Mouse (Mus musculus) urinary bladder, adult 18-20 months (tissue): ENCODE results near the gene Arf1.
"Not testable (repeated sequence)": the region's sequence is repeated elsewhere in the genome, so short reads cannot be mapped to it uniquely, and the experiment has no call there.

Source experiments
- DNase-seq, 2 experiments: peaks; one replicate each; pipeline ENCODE4 v3.0.0; 2022; ENCODE audit warnings: low spot score in 2 of 2, mixed read lengths in 2 of 2

Arf1 gene

GRCm38 (mm10) chr11:59226787-59227603, 1.1 kb downstream of the Arf1 start:
- DNase-seq = no peak

GRCm38 (mm10) chr11:59226251-59226650, 1.8 kb downstream of the Arf1 start:
- no peak for DNase-seq

DNA sequence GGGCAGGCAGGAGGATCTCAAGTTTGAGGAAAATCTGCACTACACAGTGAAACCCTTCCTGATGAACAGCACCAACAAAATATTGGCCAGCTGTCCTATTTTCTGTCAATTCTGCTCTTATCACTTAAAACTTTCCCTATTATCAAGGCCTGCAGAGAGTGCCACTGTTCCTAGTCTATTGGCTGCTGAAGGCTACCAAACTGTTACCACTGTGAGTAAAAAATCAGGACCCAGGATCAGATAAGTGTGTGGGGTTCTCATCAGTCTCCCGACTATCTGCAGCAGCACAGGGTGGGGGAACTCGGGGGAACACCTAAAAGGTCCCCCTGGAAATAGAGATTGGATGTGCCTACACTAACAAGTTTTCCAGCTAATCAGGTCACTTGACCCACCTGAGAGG, 2.9 kb downstream of the Arf1 start:
- no peak for DNase-seq

GRCm38 (mm10) chr11:59224470-59224869, 3.6 kb downstream of the Arf1 start:
- DNase-seq = no peak

DNA sequence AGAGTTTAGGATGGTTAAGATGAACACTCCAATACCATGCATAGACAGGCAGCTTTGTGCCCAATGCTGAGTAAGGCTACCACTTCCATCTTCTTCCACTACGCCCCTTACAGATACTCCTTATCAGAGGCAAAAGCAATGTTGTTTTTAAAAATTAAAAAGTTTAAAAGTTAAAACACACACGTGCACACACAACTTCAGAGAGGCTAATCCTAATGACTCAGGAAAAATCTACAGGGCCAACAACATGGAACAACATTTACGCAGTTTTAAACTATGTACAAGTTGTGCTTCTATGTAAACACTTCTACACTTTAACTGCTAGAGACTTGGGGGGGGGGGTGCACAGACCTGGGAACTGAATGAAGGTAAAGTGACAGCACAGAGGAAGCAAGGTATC, 4.0 kb downstream of the Arf1 start:
- no peak for DNase-seq

DNA sequence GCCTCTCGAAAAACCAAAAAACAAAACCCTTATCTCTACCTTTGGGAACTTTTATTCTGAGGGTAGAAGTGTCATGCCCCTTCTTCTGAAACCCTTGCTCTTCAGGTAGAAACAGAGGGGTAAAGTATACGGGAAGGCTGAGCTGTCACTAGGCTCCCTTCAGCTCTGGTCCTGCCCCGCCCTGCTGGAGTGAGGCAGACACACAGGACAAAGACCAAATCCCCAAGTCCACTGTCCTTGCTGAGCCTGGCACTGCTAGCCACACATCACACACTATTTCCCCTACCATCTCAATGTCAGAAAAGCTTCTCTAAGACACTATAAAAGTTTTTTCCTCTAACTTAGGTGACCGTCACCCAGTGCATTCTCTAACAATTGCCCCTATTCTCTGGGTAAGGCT, 5.8 kb downstream of the Arf1 start:
- DNase-seq = no peak

- DNase-seq = no peak
Measured at GRCm38 (mm10) chr11:59221604-59222003, 6.5 kb downstream of the Arf1 start.

DNA sequence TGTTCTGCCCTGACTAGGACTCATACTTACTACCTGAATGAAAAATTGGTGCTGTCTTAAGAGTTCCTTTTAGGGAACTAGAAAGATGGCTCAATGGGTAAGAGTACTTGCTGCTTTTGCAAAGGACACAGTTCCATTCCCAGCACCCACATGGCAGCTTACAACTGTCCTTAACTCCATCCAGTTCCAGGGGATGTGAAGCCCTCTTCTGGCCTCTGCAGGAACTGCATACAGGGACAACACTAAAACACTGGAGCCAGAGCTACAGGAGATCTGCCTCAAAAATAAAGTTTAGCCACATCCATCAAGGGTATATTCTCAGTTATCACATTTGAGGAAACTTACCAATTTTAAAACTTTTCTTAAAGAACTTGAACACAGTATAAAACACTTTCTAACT, 9.0 kb downstream of the Arf1 start:
- DNase-seq = no peak

- peak in 1 of 2 experiments; percentile 68 for DNase-seq
Measured at GRCm38 (mm10) chr11:59218389-59218998, 9.6 kb downstream of the Arf1 start.

DNA sequence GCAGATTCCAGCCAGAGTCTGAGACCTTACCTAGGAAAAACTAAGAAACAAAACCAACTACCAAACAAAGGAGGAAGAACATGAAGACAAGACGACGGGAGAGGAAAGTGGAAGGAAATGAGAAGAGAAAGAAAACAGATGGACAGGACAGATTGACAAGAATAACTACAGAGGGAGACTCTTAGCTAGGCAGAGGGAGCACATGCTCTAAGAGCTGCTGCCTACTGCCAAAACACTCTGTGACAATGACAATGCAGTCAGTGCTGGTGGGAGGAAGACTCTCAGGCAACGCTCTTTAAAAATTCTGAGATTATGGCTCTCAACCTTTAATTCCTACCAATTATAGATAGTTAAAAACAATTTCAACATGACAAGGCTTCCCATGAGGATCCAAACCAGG, 11.1 kb downstream of the Arf1 start:
- DNase-seq = no peak

GRCm38 (mm10) chr11:59212892-59213494, 15.1 kb downstream of the Arf1 start:
- DNase-seq = no peak

DNA sequence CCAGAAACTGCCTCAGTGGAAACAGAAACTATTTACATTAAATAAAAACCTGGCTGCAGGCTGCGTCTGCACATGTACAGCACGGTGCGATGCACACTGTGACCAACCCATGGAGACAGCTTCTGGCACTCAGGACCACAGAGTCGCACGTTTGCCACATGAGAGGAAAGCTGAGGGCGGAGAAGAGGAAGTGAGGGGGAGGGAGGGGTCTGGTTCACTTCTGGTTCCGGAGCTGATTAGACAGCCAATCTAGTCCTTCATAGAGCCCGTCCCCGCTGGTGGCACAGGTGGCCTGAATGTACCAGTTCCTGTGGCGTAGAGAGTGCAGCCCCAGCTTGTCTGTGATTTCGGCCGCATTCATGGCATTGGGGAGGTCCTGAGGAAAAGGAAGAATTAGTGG, 15.8 kb downstream of the Arf1 start:
- DNase-seq = not testable (repeated sequence)

- DNase-seq = not testable (repeated sequence)
Measured at GRCm38 (mm10) chr11:59211561-59211960, 16.5 kb downstream of the Arf1 start.

DNA sequence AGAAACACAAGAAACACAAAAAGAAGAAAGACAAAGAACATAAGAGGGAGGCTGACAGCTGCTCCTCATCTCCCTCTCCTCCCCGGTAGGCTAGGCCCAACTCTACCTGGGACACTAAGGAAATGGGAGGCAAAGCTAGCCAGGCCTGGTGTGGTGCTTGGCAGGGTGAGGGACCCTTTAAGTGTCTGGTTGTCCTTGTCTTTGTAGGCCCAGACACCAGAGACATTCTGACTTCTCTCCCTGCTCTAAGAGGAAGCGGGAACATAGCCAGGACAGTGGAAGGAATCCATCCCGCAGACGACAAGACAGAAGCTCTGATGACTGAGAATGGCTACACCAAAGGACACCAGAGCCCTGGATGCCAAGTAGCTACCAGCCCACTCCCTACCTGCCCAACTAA, 18.1 kb downstream of the Arf1 start:
- DNase-seq = no peak

DNA sequence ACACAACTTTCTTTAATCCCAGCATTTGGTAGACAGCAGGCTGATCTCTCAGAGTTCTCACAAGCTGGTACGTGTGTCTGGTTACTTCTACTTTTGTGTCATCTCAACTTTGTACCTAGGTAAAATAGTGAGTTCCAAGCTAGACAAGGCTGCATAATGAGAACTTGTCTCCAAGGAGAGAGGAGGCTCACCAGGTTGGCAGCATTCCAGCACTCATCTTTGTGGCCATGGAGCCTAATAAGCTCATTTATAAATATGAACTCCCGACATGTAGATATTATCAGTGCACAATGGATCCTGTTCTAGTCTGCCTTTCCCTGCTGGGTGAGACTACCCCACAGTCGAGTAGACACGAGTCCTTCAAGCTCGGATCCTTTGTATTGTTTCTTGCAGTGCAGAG, 18.5 kb downstream of the Arf1 start:
- no peak for DNase-seq

- DNase-seq = peak; percentile 50 to 61
Measured at GRCm38 (mm10) chr11:59209003-59209441, 19.0 kb downstream of the Arf1 start.

- DNase-seq = peak; percentile 86 to 88
Measured at GRCm38 (mm10) chr11:59208153-59208831, 19.8 kb downstream of the Arf1 start, which contains the start of gene 2310033P09Rik. 2310033P09Rik (plus strand) TSS chr11:59208321.

GRCm38 (mm10) chr11:59202081-59202995, 25.7 kb downstream of the Arf1 start, which contains the start of gene Mrpl55:
Mrpl55 (plus strand) TSS chr11:59202486.
- peak; percentile 87 to 91 for DNase-seq

- no peak for DNase-seq
Measured at GRCm38 (mm10) chr11:59201216-59202002, 26.7 kb downstream of the Arf1 start.

DNA sequence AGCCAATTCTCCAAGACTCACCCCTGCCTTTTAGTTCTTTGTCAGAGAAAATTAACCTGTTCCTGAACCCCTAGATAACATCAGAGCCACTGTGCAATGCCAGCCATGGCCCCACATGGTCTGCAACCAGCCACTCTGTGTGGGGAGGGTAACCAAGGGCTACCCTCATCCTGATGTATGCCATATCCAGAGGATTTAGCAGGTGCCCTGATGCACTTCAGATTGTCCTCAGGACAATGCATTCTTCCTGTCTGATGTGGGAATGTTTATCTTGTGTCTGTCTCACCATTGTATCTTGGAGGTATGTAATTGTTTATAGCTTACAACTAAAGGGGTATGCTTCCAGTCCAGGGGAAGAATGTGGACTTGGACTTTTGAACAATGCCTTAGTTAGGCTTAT, 31.8 kb downstream of the Arf1 start:
- no peak for DNase-seq
